ENCODE assay signal across 1 mouse cellular context in the genomic region with DNA sequence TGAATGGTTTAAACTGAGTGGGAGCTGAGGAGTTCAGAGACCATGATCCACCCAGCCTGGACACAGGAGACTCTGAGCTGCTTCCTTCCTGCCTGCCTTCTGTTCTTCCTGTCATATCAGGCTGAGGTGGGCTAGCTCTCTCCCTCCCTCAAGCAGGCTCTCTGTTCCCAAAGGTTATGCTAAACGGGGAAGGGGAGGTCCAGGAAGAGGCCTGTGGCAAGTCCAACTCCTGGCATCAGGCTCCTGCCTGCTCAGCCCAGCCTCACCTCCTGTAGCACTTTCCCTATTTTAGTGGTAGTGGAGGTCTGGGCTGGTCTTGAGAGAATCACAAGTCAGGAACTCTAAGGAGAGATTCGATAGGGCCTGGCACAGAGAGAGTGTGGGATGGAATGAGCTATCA.
TF ChIP-seq lines count a peak whose summit lies in the region.

No protein-coding gene starts in this region.

TF ChIP-seq in CH12.LX, 34 proteins besides CTCF, POLR2A, EP300 and RAD21:
- TF ChIP-seq CHD1 (IDR thresholded peaks at IDR 0.05; ENCODE audit: low read depth, low read length) = no peak
- no peak for TF ChIP-seq MYC (IDR thresholded peaks at IDR 0.05; ENCODE audit: low read depth, low read length)
- TF ChIP-seq MAZ (IDR thresholded peaks at IDR 0.05; ENCODE audit: low read depth, low read length) = no peak
- no peak for TF ChIP-seq BHLHE40 (IDR thresholded peaks at IDR 0.05; ENCODE audit: low read depth, low read length)
